Mouse (Mus musculus) adrenal gland, postnatal 0 days (tissue): ENCODE data around the gene Gm5725. TPM values are rescaled to one million over a fixed set of nuclear protein-coding genes. Genes with fewer than 3 reads are reported as not detected.

Experiments
- polyA plus RNA-seq: library from polyadenylated mRNA; unstranded; fragments of >200 nt; fragmentation: Nextera tagmentation; extraction: Ambion mirVana; gene quantifications from 2 replicates; pipeline ENCODE4 v1.2.1, GENCODE M21; 2015

The Gm5725 gene
- not detected in 2 replicates for polyA plus RNA-seq

DNA sequence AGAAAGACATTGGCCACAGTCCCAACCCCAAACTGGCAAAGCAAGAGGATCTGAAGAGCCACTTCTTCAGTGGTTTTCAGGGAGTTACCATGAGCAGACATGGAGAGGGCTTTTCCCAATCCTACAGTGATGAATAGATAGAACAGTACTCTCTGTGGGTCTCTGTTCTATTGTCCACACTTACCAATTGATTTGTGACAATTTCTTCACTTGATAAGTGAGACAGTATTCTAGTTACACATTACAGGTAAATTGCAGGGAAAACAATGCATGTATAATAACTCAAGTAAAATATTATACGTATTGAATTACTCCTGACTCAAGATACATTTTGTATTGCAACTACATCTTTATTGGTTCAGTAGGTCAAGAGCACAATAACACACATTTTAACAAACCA lies at the start of gene Gm5725:
Gm5725 (minus strand) TSS at position 101 of the 400 bp plus-strand sequence.

GRCm38 (mm10) chr7:21832051-21832450 lies 12.0 kb downstream of the Gm5725 start, which contains the start of gene Vmn1r135:
Gene Vmn1r135, plus strand, starts transcription at chr7:21832351.

GRCm38 (mm10) chr7:21796628-21797027 lies 47.4 kb downstream of the Gm5725 start, which contains the start of gene Gm4177:
Gene Gm4177, minus strand, starts transcription at chr7:21796728.

Other genes with a start within 250 kb of the Gm5725 start
- gene Vmn1r132, start 230.2 kb downstream of the Gm5725 start, polyA plus RNA-seq: not detected in 2 replicates
- gene Gm4175, start 82.8 kb downstream of the Gm5725 start, polyA plus RNA-seq: not detected in 2 replicates
- not detected in 2 replicates for gene Gm4177, start 47.5 kb downstream of the Gm5725 start, polyA plus RNA-seq
- gene Vmn1r135, start 11.9 kb downstream of the Gm5725 start, polyA plus RNA-seq: not detected in 2 replicates
- gene Gm5891, start 77.0 kb upstream of the Gm5725 start, polyA plus RNA-seq: not detected in 2 replicates
- gene Vmn1r137, start 150.3 kb upstream of the Gm5725 start, polyA plus RNA-seq: not detected in 2 replicates
- not detected in 2 replicates for gene Vmn1r138, start 184.6 kb upstream of the Gm5725 start, polyA plus RNA-seq
- gene Gm6176, start 212.0 kb upstream of the Gm5725 start, polyA plus RNA-seq: not detected in 2 replicates
- gene Vmn1r139, start 224.8 kb upstream of the Gm5725 start, polyA plus RNA-seq: not detected in 2 replicates